Mouse (Mus musculus) liver, embryonic 14.5 days (tissue): ENCODE measurements around the gene Plpp2.

Experiments used
- CTCF ChIP-seq: IDR thresholded peaks from 2 replicates; pipeline ENCODE4 v1.5.1; 2016; ENCODE audit warnings: antibody characterized with exemption, low read depth, control low read depth
- EP300 ChIP-seq: IDR thresholded peaks from 2 replicates; pipeline ENCODE4 v1.6.1; 2016; ENCODE audit warnings: antibody characterized with exemption, low read depth

- TF ChIP-seq CTCF (no peak), EP300 (no peak)
Observed at GRCm38 (mm10) chr10:79553176-79553575, 19.6 kb upstream of the Plpp2 start.
